Mouse (Mus musculus) liver, adult 10 weeks (tissue): ENCODE measurements around the gene Cemip. TPM values are rescaled to one million over a fixed set of nuclear protein-coding genes. Genes with fewer than 3 reads are reported as not detected.

Source experiments
- polyA plus RNA-seq: library from polyadenylated mRNA; stranded (reverse); fragments of 350-450 nt; fragmentation: Illumina TruSeq; extraction: RNeasy Lipid Tissue Mini Kit (QIAGEN cat#74804); gene quantifications from one replicate; pipeline ENCODE4 v1.2.3, GENCODE M21; 2014; ENCODE audit warnings: low read depth, low replicate concordance

The Cemip gene
- polyA plus RNA-seq = not detected

DNA sequence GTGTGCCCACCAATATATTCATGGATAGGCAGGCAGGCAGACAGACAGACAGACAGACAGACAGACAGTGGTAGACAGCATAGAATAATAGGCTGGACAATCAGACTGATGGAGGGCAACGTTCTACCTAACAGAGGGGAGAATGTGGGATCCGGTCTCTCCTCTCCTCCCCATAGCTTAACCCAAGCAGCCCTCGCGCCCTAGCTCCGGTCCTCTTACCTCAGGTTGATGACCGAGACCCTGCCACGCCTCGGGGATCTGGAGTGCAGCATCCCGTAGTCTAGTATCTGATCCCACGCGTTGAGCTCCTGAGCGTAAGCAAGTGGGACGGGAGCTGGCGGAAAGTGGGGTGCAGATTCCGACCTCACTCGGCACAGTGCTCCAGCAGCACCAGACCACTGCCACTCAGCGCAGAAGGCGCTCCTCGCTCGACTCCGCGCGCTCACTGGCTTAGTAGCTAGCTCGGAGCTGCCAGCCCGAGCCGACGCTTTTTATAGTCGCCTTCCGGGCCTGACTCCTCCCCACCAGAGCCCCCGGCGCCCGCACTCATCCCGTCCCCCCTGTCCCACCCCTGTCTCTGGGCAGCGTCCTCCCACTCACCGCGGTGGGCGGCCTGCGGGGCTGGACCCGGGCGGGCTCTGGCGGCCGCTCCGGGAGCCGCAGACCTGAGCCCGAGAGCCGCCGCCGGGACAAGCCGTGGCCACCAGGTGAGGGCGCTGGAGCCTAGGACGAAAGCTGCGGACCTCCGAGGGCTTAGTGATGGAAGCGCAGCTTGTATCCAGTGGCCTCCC lies at the start of gene Cemip:
Cemip (minus strand) TSS at position 464 of the 791 bp plus-strand sequence.

DNA sequence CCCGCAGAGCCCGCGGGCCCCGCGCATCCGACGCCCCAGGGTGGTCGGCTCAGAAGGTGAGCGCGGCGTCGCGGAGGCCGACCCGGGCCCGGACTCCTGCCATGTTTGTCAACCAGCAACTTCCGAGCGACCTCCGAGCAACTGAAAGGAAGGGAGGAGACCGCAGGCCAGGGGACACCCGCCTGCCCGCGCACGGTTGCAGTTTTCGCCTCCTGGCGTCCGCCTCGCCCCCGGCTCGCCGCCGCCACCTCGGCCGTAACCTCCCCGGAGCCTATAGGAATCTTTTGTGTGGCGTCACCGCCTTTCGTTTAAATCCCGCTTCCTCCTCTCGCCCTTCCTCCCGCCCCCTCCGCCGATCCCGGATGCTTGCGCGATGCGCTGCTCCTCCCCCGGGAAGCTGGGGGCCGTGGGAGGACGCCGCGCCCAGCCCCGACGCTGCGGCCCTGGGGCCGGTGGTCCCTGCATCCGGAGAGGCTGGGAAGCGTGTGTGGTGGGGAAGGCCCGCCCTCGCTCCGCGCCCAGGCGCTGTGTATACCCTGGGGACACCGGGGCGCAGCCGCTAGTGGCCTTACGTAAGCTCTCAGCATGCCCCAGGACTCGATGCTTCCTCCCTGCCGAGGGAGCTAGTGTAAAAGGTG lies 202.2 kb downstream of the Cemip start, which contains the start of the genes Tlnrd1 and Mesd:
Tlnrd1 (minus strand) TSS at position 285 of the 638 bp plus-strand sequence.
Mesd (plus strand) TSS at position 446 of the 638 bp plus-strand sequence.

Other genes starting within 250 kb of the Cemip start
- gene Tlnrd1, start 202.2 kb downstream of the Cemip start, polyA plus RNA-seq = 1.5 TPM
- gene Mesd, start 202.0 kb downstream of the Cemip start, polyA plus RNA-seq = 12.6 TPM
- 78.5 TPM for gene Abhd17c, start 65.4 kb upstream of the Cemip start, polyA plus RNA-seq